Mouse (Mus musculus) liver, postnatal 0 days (tissue): Measurements from ENCODE around the gene Edc4. TPM values are rescaled to one million over a fixed set of nuclear protein-coding genes. Genes with fewer than 3 reads are reported as not detected.
A peak's percentile ranks its signal among the peaks of the same experiment; 100 is the strongest.

Source experiments
- ATAC-seq: fragments of 200-750 bp; cut with Nextera tagmentation; 2 replicates; pipeline ENCODE4 v1.8.0; 2017; ENCODE audit warnings: mild to moderate bottlenecking, moderate library complexity
- DNase-seq: peaks from one replicate; pipeline ENCODE4 v3.0.0-alpha.2; 2016
- H3K27ac ChIP-seq: fragments of 300-500 bp; sonication (generic); 2 replicates; pipeline ENCODE4 v1.5.1; 2014; ENCODE audit warnings: antibody characterized with exemption, moderate library complexity, mild to moderate bottlenecking, low read depth
- H3K27me3 ChIP-seq: fragments of 300-500 bp; sonication (generic); 2 replicates; pipeline ENCODE4 v1.6.1; 2014; ENCODE audit warnings: low read length, control low read depth, mixed read lengths; ENCODE audit not compliant: insufficient read depth
- H3K36me3 ChIP-seq: fragments of 300-500 bp; sonication (generic); replicated peaks from 2 replicates; pipeline ENCODE4 v1.6.1; 2014; ENCODE audit warnings: mild to moderate bottlenecking, control low read depth, low read length, moderate library complexity, mixed read lengths; ENCODE audit not compliant: insufficient read depth
- H3K4me1 ChIP-seq: fragments of 300-500 bp; sonication (generic); 2 replicates; pipeline ENCODE4 v1.6.1; 2014; ENCODE audit warnings: antibody characterized with exemption, mild to moderate bottlenecking, control low read depth; ENCODE audit not compliant: insufficient read depth
- H3K4me2 ChIP-seq: fragments of 300-500 bp; sonication (generic); 2 replicates; pipeline ENCODE4 v1.6.1; 2014; ENCODE audit warnings: low read depth, mild to moderate bottlenecking, low read length, moderate library complexity, mixed read lengths
- H3K4me3 ChIP-seq: fragments of 300-500 bp; sonication (generic); 2 replicates; pipeline ENCODE4 v1.5.1; 2014; ENCODE audit warnings: low read depth, low read length
- H3K9ac ChIP-seq: fragments of 300-500 bp; sonication (generic); replicated peaks from 2 replicates; pipeline ENCODE4 v1.6.1; 2014; ENCODE audit warnings: mild to moderate bottlenecking, moderate library complexity
- H3K9me3 ChIP-seq: fragments of 300-500 bp; sonication (generic); 2 replicates; pipeline ENCODE4 v1.6.1; 2016; ENCODE audit warnings: mild to moderate bottlenecking, control low read depth, low read length, mixed read lengths
- CTCF ChIP-seq: sonication (generic); IDR thresholded peaks from 2 replicates; pipeline ENCODE4 v1.5.1; 2016; ENCODE audit warnings: antibody characterized with exemption, low read depth
- EP300 ChIP-seq: IDR thresholded peaks from 2 replicates; pipeline ENCODE4 v1.6.1; 2016; ENCODE audit warnings: antibody characterized with exemption, low read depth, mild to moderate bottlenecking
- WGBS: fragments of 180-500 bp; shearing (Covaris S2); extraction: QIAGEN DNeasy Blood & Tissue Kit; methylation state at CpG from one replicate; pipeline ENCODE4 v1.1.7; 2014; ENCODE audit not compliant: insufficient replicate concordance; 5-methylcytosine and 5-hydroxymethylcytosine counted together
- polyA plus RNA-seq: library from polyadenylated mRNA; unstranded; fragments of >200 nt; fragmentation: Nextera tagmentation; extraction: Ambion mirVana; gene quantifications from 2 replicates; pipeline ENCODE4 v1.2.1, GENCODE M21; 2015

Gene Edc4
- polyA plus RNA-seq, 1 experiment from 2014 or later: 7.2 TPM

GRCm38 (mm10) chr8:105925123-105925522 lies 44.4 kb downstream of the Edc4 start:
- Histone ChIP-seq H3K36me3 (peaks cover 14% of the 10 kb centered on the region), H3K9ac (no peak overlapping the region), H3K4me1 (no peaks in the 10 kb centered on the region), H3K4me2 (no peak overlapping the region), H3K9me3 (no peaks in the 10 kb centered on the region), H3K4me3 (no peak overlapping the region), H3K27me3 (no peaks in the 10 kb centered on the region), H3K27ac (no peak overlapping the region)
- no peak for TF ChIP-seq CTCF
- no peak for TF ChIP-seq EP300
- 65% methylated on average over 3 of the region's 3 CpGs for WGBS
- no peak for DNase-seq
- no peak for ATAC-seq

- H3K36me3 ChIP-seq: peaks cover 24% of the 10 kb centered on the region
- ATAC-seq (peak; percentile 65), DNase-seq (peak; percentile 89)
- no peaks in the 10 kb centered on the region for H3K9me3 ChIP-seq
- WGBS: 21% methylated on average over 8 of the region's 8 CpGs
- no peak overlapping the region for H3K4me2 ChIP-seq
- no peaks in the 10 kb centered on the region for H3K4me1 ChIP-seq
- no peak overlapping the region for H3K9ac ChIP-seq
- no peak overlapping the region for H3K27ac ChIP-seq
- no peaks in the 10 kb centered on the region for H3K27me3 ChIP-seq
- no peak overlapping the region for H3K4me3 ChIP-seq
- TF ChIP-seq CTCF (peak; percentile 98), EP300 (no peak)
Measured at GRCm38 (mm10) chr8:105930602-105931001, 49.9 kb downstream of the Edc4 start.

GRCm38 (mm10) chr8:105931271-105931670 lies 50.6 kb downstream of the Edc4 start:
- ATAC-seq (no peak), DNase-seq (no peak)
- Histone ChIP-seq H3K36me3 (peaks cover 26% of the 10 kb centered on the region), H3K9me3 (no peaks in the 10 kb centered on the region), H3K27me3 (no peaks in the 10 kb centered on the region), H3K4me1 (peaks cover 3% of the 10 kb centered on the region), H3K9ac (no peak overlapping the region), H3K4me3 (no peak overlapping the region), H3K27ac (no peak overlapping the region), H3K4me2 (no peak overlapping the region)
- 84% methylated on average over 3 of the region's 3 CpGs for WGBS
- TF ChIP-seq EP300: no peak
- no peak for TF ChIP-seq CTCF

- no peak for DNase-seq
- Histone ChIP-seq H3K9me3 (no peaks in the 10 kb centered on the region), H3K27ac (no peak overlapping the region), H3K9ac (no peak overlapping the region), H3K4me3 (no peak overlapping the region), H3K4me2 (no peak overlapping the region), H3K27me3 (no peaks in the 10 kb centered on the region), H3K36me3 (peaks cover 28% of the 10 kb centered on the region), H3K4me1 (peaks cover 8% of the 10 kb centered on the region)
- no peak for TF ChIP-seq EP300
- no peak for TF ChIP-seq CTCF
- ATAC-seq: no peak
- 84% methylated on average over 11 of the region's 11 CpGs for WGBS
Measured at GRCm38 (mm10) chr8:105932525-105932924, 51.8 kb downstream of the Edc4 start.

GRCm38 (mm10) chr8:105933762-105934161 lies 53.1 kb downstream of the Edc4 start, which contains the start of gene Ctrl:
TSS of gene Ctrl (minus strand) at chr8:105933862.
- no peak for ATAC-seq
- Histone ChIP-seq H3K9me3 (no peaks in the 10 kb centered on the region), H3K4me3 (no peak within 1 kb of the TSS), H3K4me1 (peaks cover 12% of the 10 kb centered on the region), H3K27me3 (no peaks in the 10 kb centered on the region), H3K9ac (no peak within 1 kb of the TSS), H3K27ac (no peak within 1 kb of the TSS), H3K4me2 (no peak within 1 kb of the TSS), H3K36me3 (peaks cover 28% of the 10 kb centered on the region)
- DNase-seq: no peak
- no peak for TF ChIP-seq EP300
- no peak for TF ChIP-seq CTCF
- WGBS: 82% methylated on average over 2 of the region's 2 CpGs

GRCm38 (mm10) chr8:105935105-105935504 lies 54.4 kb downstream of the Edc4 start:
- Histone ChIP-seq H3K27me3 (no peaks in the 10 kb centered on the region), H3K4me2 (no peak overlapping the region), H3K4me1 (peaks cover 14% of the 10 kb centered on the region), H3K27ac (no peak overlapping the region), H3K9me3 (no peaks in the 10 kb centered on the region), H3K4me3 (no peak overlapping the region), H3K36me3 (peaks cover 25% of the 10 kb centered on the region), H3K9ac (no peak overlapping the region)
- WGBS: 36% methylated on average over 6 of the region's 6 CpGs
- ATAC-seq: no peak
- DNase-seq: no peak
- TF ChIP-seq EP300 (no peak), CTCF (no peak)
